Mouse (Mus musculus) c-Kit-positive CD71-positive TER-119-positive erythroid progenitor cells, embryonic 14.5 days (primary cell): ENCODE measurements at regions not wholly inside any gene's neighbourhood (a gene's known extent, or its start where the extent isn't known, plus 50 kb on each side); places are given as distances from the start of the nearest gene placed in this dataset.

Source experiments
- DNase-seq: peaks from one replicate; pipeline ENCODE4 v3.0.0-alpha.2; 2013; ENCODE audit warnings: low spot score

GRCm38 (mm10) chr3:149326664-149327063 is 336.3 kb upstream of the Adgrl2 start:
- DNase-seq = no peak

- DNase-seq = no peak
Observed at GRCm38 (mm10) chr3:149324088-149324487, 333.7 kb upstream of the Adgrl2 start.

- no peak for DNase-seq
Observed at GRCm38 (mm10) chr3:149318728-149319127, 328.4 kb upstream of the Adgrl2 start.

GRCm38 (mm10) chr3:149314258-149314657 is 323.9 kb upstream of the Adgrl2 start:
- no peak for DNase-seq

GRCm38 (mm10) chr3:149313217-149313616 is 322.9 kb upstream of the Adgrl2 start:
- no peak for DNase-seq

- DNase-seq = no peak
Observed at GRCm38 (mm10) chr3:149311576-149311975, 321.2 kb upstream of the Adgrl2 start.

- no peak for DNase-seq
Observed at GRCm38 (mm10) chr3:149306709-149307108, 316.4 kb upstream of the Adgrl2 start.

GRCm38 (mm10) chr3:149306291-149306690 is 315.9 kb upstream of the Adgrl2 start:
- no peak for DNase-seq

- no peak for DNase-seq
Observed at GRCm38 (mm10) chr3:149305440-149305839, 315.1 kb upstream of the Adgrl2 start.

GRCm38 (mm10) chr3:149305011-149305413 is 314.7 kb upstream of the Adgrl2 start:
- no peak for DNase-seq

- no peak for DNase-seq
Observed at GRCm38 (mm10) chr3:149303418-149303817, 313.1 kb upstream of the Adgrl2 start.

GRCm38 (mm10) chr3:149300002-149300401 is 309.6 kb upstream of the Adgrl2 start:
- DNase-seq = no peak

GRCm38 (mm10) chr3:149296419-149296962 is 306.1 kb upstream of the Adgrl2 start:
- no peak for DNase-seq

GRCm38 (mm10) chr3:149295942-149296341 is 305.6 kb upstream of the Adgrl2 start:
- DNase-seq = no peak

GRCm38 (mm10) chr3:149295257-149295831 is 305.0 kb upstream of the Adgrl2 start:
- DNase-seq = no peak

- DNase-seq = no peak
Observed at GRCm38 (mm10) chr3:149294445-149294844, 304.1 kb upstream of the Adgrl2 start.

GRCm38 (mm10) chr3:149292459-149292858 is 302.1 kb upstream of the Adgrl2 start:
- DNase-seq = no peak

- no peak for DNase-seq
Observed at GRCm38 (mm10) chr3:149291473-149291872, 301.1 kb upstream of the Adgrl2 start.

- DNase-seq = no peak
Observed at GRCm38 (mm10) chr3:149290228-149290627, 299.9 kb upstream of the Adgrl2 start.

GRCm38 (mm10) chr3:149287080-149287479 is 296.7 kb upstream of the Adgrl2 start:
- no peak for DNase-seq

- DNase-seq = no peak
Observed at GRCm38 (mm10) chr3:149284976-149285375, 294.6 kb upstream of the Adgrl2 start.

GRCm38 (mm10) chr3:149280807-149281789 is 290.7 kb upstream of the Adgrl2 start:
- no peak for DNase-seq

- DNase-seq = no peak
Observed at GRCm38 (mm10) chr3:149279338-149279737, 289.0 kb upstream of the Adgrl2 start.
